Mouse (Mus musculus) thymus, postnatal 0 days (tissue): ENCODE results near the gene Gm3127. TPM values are rescaled to one million over a fixed set of nuclear protein-coding genes. Genes with fewer than 3 reads are reported as not detected.
"Not testable (repeated sequence)": the region's sequence is repeated elsewhere in the genome, so short reads cannot be mapped to it uniquely, and the experiment has no call there.

ENCODE experiments used
- DNase-seq: peaks from one replicate; pipeline ENCODE4 v3.0.0-alpha.2; 2015; ENCODE audit warnings: low spot score
- polyA plus RNA-seq: library from polyadenylated mRNA; unstranded; fragments of >200 nt; fragmentation: Nextera tagmentation; extraction: Ambion mirVana; gene quantifications from 2 replicates; pipeline ENCODE4 v1.2.1, GENCODE M21; 2015

The Gm3127 gene
- polyA plus RNA-seq, result not detected in 2 replicates

- not testable (repeated sequence) for DNase-seq
Observed at GRCm38 (mm10) chr14:4164730-4165129, at the start of gene Gm3127. Gm3127 (plus strand) TSS chr14:4165030.

GRCm38 (mm10) chr14:4141646-4142045, 23.2 kb upstream of the Gm3127 start:
- DNase-seq, result not testable (repeated sequence)

GRCm38 (mm10) chr14:4182030-4182429, 17.2 kb downstream of the Gm3127 start:
- not testable (repeated sequence) for DNase-seq

GRCm38 (mm10) chr14:4182491-4183210, 17.8 kb downstream of the Gm3127 start, which contains the start of gene Gm2974:
Gm2974 (plus strand) TSS chr14:4182576.
- DNase-seq, result not testable (repeated sequence)

- not testable (repeated sequence) for DNase-seq
Observed at GRCm38 (mm10) chr14:4183375-4183774, 18.5 kb downstream of the Gm3127 start.

Other genes starting within 250 kb of the Gm3127 start
- not detected in 2 replicates for gene Gm3029, start 233.3 kb upstream of the Gm3127 start, polyA plus RNA-seq
- not detected in 2 replicates for gene Gm3095, start 201.5 kb upstream of the Gm3127 start, polyA plus RNA-seq
- gene Gm3099, start 166.6 kb upstream of the Gm3127 start, polyA plus RNA-seq, result not detected in 2 replicates
- 0.10 TPM in 1 of 2 replicates, not detected in the other for gene Gm5796, start 141.1 kb upstream of the Gm3127 start, polyA plus RNA-seq
- gene Gm3115, start 80.9 kb upstream of the Gm3127 start, polyA plus RNA-seq, result 0.14 TPM in 1 of 2 replicates, not detected in the other
- gene Gm8108, start 54.5 kb upstream of the Gm3127 start, polyA plus RNA-seq, result 0.30 and 0.53 TPM in 2 replicates
- 0.22 TPM in 1 of 2 replicates, not detected in the other for gene Gm2974, start 17.5 kb downstream of the Gm3127 start, polyA plus RNA-seq
- not detected in 2 replicates for gene Gm3138, start 84.6 kb downstream of the Gm3127 start, polyA plus RNA-seq
- 0.34 TPM in 1 of 2 replicates, not detected in the other for gene Gm3149, start 152.3 kb downstream of the Gm3127 start, polyA plus RNA-seq
- not detected in 2 replicates for gene 2610042L04Rik, start 169.7 kb downstream of the Gm3127 start, polyA plus RNA-seq
- gene Gm3159, start 232.5 kb downstream of the Gm3127 start, polyA plus RNA-seq, result not detected in 2 replicates